Comparison of ENCODE assay signal across 23 mouse cellular contexts in genomic region chr6:23830741-23831140, GRCm38 (mm10). TPM values are rescaled to one million over a fixed set of nuclear protein-coding genes. Genes with fewer than 3 reads are reported as not detected.
"Had no signal": no experiment of that assay in that cellular context is flagged by ENCODE, and none has a peak within 500 bp of the region (broad histone marks: within the 10 kb centered on the region; RNA-seq: fewer than 3 reads in every experiment).

No protein-coding gene starts in this region.

- H3K9ac ChIP-seq: heart, embryonic 12.5 days; hindbrain, embryonic 12.5 days; hindbrain, embryonic 14.5 days; intestine, embryonic 15.5 days; limb, embryonic 12.5 days; liver, embryonic 13.5 days; liver, embryonic 15.5 days had no signal

- H3K36me3 ChIP-seq: heart, embryonic 10.5 days; heart, embryonic 12.5 days; hindbrain, embryonic 10.5 days; hindbrain, embryonic 12.5 days; intestine, embryonic 15.5 days; limb, embryonic 10.5 days; limb, embryonic 12.5 days; liver, embryonic 13.5 days; liver, embryonic 15.5 days had no signal

- H3K27me3 ChIP-seq: heart, embryonic 12.5 days; hindbrain, embryonic 12.5 days; intestine, embryonic 15.5 days; limb, embryonic 12.5 days; liver, embryonic 13.5 days; liver, embryonic 15.5 days had no signal

- H3K9me3 ChIP-seq: heart, embryonic 10.5 days; heart, embryonic 12.5 days; hindbrain, embryonic 10.5 days; hindbrain, embryonic 12.5 days; intestine, embryonic 15.5 days; limb, embryonic 10.5 days; limb, embryonic 12.5 days; liver, embryonic 13.5 days; liver, embryonic 15.5 days had no signal

- H3K27ac ChIP-seq: heart, embryonic 10.5 days; hindbrain, embryonic 10.5 days; hindbrain, embryonic 12.5 days; hindbrain, embryonic 14.5 days; intestine, embryonic 15.5 days; layer of hippocampus, adult 2 months; limb, embryonic 10.5 days; limb, embryonic 12.5 days; liver, embryonic 13.5 days; liver, embryonic 15.5 days had no signal

- H3K4me3 ChIP-seq: heart, embryonic 10.5 days; heart, embryonic 12.5 days; hindbrain, embryonic 10.5 days; hindbrain, embryonic 12.5 days; intestine, embryonic 15.5 days; layer of hippocampus, adult 2 months; limb, embryonic 10.5 days; limb, embryonic 12.5 days; liver, embryonic 13.5 days; liver, embryonic 15.5 days had no signal

- DNase-seq: gastrocnemius, postnatal 14 days; gastrocnemius, postnatal 36 days; heart, adult 18-20 months; heart, postnatal 10 days; heart, postnatal 4 days; kidney, adult 18-20 months; kidney, adult 8-10 months; kidney, postnatal 10 days; kidney, postnatal 25 days; kidney, postnatal 4 days; liver; liver, embryonic 13.5 days had no signal

- H3K4me1 ChIP-seq: heart, embryonic 10.5 days; heart, embryonic 12.5 days; hindbrain, embryonic 10.5 days; hindbrain, embryonic 12.5 days; intestine, embryonic 15.5 days; limb, embryonic 10.5 days; limb, embryonic 12.5 days; liver, embryonic 13.5 days; liver, embryonic 15.5 days had no signal

RNA-seq across cellular contexts. Expression of gene Cadps2, which starts 8.5 kb away (rescaled TPM):
- polyA plus RNA-seq: inflammation-experienced regulatory T-cells, adult 6 months had no signal
